Mouse (Mus musculus): ENCODE measurements around the gene Grap.

DNA sequence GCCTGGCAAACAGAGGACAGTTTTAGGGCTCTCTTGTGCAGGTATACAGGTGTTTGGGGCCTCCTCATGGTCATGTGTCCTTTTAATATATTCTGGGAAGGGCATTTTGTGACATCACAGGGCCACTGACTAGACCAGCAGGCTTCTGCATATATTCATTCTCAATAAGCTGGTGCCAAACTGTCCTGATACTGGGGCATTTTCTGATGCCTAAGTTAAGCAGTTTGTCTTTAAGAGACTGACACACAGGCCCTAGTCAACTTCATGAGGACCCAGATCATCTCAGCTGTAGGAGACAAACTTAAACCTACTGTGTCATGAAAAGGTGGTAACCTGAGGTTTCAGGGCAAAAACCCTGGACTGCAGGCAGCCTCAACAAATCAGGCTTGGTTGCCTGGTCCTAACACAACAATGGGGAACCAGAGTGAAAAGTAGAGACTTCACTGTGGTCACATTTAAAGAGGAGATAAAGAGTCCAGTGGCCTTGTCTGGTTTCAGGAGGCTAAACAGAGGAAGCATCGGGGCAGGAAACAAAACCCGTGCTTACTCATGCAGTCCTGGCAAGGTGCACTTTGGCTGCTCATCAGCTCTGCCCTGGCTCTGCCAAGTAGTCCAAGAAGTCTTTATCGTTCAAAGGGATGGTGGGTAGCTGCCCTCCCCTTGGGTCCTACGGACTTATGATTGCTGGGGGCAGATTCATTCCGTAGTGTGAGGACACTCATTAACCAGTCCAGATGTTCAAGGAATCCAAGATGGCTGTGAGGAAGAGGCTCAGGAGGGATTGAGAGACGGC, 4.9 kb upstream of the Grap start:
- TF ChIP-seq CTCF (IDR thresholded peaks at IDR 0.05; ENCODE audit: low read depth) (no peak), EP300 (optimal IDR thresholded peaks at IDR 0.05) (no peak)
